Mouse (Mus musculus): Measurements from ENCODE around the gene Naa25.

Naa25 gene

DNA sequence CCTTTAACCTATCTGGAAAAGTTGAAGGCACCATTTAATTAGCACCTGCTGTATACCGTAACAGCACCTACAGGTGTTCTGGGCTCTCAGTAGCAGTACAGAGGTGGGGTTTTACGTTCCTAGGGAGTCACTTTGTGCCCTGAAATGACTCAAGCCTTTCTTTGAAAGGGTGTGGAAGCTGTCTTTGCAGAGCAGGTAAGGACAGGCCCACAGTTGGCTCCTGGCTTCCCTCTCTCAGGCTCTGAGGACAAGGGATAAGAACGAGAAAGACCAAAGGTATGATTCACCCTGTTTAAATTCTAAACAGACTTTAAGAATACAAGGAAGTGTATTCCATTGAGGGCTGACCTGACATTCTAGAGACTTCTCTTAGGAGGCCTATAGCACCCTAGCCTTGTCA lies 4.3 kb upstream of the Naa25 start:
- no peak for DNase-seq (ENCODE audit: low read depth, low spot score)

- DNase-seq (ENCODE audit: low read depth, low spot score), result no peak
Measured at GRCm38 (mm10) chr5:121395621-121396020, 2.1 kb upstream of the Naa25 start.

DNA sequence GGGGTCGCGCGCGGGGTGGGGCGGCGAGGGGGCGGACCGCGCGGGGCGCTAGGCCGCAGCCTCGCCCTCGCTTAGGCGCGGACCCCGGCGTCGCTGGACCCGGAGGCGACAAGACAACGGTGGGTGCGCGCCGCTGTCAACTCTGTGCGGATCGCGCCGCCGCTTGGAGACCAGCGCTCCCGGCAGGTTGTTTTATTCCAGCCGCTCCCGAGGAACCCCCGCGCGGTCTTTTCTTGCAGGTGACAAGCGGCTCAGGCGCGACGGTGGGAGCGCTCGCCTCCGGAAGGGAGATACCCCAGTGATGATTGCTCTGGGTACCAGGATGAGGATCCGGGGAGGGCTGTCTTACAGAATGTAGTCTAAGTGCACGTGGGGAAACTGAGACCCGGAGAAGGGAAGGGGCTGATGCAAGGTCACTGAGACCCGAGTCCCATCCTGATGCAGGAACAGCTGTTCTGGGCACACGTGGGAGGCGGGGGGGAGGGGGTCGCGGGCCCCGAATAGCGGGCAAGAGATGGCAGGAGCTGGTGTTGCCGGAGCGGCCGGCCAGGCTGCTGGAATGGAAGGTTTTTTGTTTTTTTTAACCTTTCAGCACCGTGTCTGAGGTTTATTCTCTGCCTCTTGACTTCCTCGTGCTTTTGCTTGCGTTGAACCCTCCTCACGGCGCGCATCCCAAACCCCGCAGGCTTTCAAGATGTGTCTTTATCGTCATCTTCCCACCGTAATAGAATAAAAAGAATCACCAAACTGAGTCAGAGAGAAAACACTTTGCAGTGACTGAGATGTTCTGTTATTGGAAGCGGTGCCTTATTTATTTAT lies 619 bp downstream of the Naa25 start:
- DNase-seq (ENCODE audit: low read depth, low spot score), result peak; percentile 65

DNA sequence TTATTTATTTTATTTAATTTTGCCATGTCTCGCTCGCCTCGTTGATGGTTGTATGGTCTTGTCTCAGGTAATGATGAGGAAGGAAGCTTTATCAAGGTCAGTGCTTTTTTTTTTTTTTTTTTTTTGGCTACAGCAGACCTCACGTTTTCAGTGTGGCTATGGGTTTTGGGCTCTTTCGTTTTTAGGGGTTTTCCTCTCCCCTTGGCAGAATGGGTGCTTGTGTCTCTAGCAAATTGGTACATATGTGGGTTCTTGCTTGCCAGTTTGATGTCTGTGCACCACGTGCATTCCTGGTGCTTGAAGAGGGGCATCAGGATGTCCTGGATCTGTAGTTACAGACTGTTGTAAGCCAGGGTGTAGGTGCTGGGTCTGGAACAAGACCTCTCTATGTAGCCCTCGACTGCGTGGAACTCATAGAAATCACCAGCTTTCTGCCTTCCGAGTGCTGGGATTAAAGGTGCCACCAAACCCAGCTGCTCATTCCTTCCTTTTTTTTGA lies 1.3 kb downstream of the Naa25 start:
- no peak for DNase-seq (ENCODE audit: low read depth, low spot score)

GRCm38 (mm10) chr5:121399540-121399939 lies 1.8 kb downstream of the Naa25 start:
- DNase-seq (ENCODE audit: low read depth, low spot score), result no peak

DNA sequence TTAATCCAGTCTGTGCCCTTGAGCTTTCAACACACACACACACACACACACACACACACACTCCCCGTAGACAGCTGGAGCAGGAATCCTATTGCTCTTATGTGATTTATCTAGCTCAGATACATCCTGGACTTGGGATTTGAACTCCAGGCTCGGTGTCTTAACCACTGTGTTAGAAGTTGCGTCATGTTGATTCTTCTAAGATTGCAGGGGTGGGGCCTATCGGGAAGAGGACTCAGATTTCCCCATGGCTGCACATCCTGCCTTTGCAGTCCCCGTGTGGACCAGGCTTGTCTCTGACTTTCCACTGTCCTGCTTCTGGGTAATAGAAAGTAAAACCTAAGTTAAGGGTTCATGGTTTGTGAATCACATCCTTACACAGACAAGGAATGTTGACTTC lies 2.3 kb downstream of the Naa25 start:
- DNase-seq (ENCODE audit: low read depth, low spot score), result no peak

- DNase-seq (ENCODE audit: low read depth, low spot score), result no peak
Measured at GRCm38 (mm10) chr5:121400849-121401248, 3.1 kb downstream of the Naa25 start.

DNA sequence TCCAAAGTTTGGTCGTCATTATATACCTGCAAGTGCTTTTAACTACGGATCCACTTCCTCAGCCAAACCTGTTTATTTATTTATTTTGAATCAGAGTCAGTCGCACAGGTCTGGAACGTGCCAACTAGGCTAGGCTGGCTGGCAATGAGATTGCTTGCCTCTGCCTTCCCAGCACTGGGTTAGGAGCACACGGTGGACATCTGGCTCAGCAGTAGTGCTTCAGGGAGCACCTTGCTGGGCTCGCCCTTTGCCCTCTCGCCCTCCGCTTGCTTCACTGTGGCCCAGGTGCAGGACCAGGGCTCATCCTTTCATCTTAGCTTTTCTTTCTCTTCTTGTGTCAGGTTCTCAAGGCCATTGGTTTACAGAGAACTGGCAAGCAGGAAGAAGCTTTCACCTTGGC lies 10.1 kb downstream of the Naa25 start:
- DNase-seq (ENCODE audit: low read depth, low spot score), result peak; percentile 30

DNA sequence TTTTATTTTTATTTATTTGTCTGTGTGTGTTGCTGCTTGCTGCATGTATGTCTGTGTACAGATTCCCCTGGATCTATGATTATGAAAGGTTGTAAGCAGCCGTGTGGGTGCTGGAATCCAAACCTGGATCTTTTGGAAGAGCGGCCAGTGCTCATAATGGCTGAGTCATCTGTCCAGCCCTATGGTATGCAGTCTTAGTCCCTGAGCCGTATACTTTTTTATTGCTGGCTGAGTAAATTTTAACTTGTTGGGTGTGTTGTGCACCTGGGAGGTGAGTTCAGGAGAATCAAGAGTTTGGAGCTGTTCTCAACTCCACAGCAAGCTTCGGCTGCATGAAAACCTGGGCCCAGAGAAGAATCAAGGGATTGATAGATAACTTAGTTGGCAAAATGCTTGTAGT lies 13.2 kb downstream of the Naa25 start:
- no peak for DNase-seq (ENCODE audit: low read depth, low spot score)

DNA sequence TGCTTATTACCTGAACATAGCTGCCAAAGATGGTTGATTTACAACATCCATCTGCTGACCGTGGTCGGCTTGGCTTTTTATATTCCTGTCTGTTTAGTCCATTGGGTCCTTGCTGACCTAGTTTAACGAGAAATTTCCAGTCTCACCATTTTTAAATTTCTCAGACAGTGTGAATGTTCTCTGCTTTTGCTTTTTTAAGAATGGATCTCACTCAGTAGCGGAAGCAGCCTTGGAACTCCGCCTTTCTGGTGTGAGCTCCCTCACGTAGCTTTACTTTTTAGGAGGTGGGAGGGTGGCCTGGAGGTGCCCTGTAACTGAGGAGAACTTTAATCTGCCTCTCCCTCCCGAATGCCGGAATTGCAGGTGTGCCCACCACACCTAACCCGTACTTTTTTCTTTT lies 23.0 kb downstream of the Naa25 start:
- no peak for DNase-seq (ENCODE audit: low read depth, low spot score)

GRCm38 (mm10) chr5:121422787-121423186 lies 25.1 kb downstream of the Naa25 start:
- no peak for DNase-seq (ENCODE audit: low read depth, low spot score)

- DNase-seq (ENCODE audit: low read depth, low spot score), result no peak
Measured at GRCm38 (mm10) chr5:121423297-121423696, 25.6 kb downstream of the Naa25 start.

DNA sequence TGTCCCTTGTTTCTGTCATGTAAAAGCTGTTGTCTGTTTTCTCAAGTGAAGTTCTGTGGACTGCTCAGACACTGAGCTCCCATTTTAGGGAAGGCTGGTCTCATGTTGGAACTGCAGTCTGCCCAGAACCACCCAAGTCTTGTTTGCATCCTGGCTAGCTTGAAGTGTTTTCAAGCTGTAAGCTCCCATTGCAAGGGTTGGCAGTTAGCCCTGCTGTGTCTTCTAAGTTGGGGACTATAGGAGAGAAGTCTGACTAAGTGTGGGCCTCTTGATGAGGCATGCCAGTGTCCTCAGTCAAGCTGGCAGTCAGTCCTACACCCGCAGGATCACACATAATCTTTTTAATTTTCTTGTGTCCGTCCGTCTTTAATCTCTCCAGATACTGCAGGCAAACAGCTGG lies 31.2 kb downstream of the Naa25 start:
- DNase-seq (ENCODE audit: low read depth, low spot score), result no peak

- no peak for DNase-seq (ENCODE audit: low read depth, low spot score)
Measured at GRCm38 (mm10) chr5:121438131-121438530, 40.4 kb downstream of the Naa25 start.

- peak; percentile 40 for DNase-seq (ENCODE audit: low read depth, low spot score)
Measured at GRCm38 (mm10) chr5:121438756-121439155, 41.0 kb downstream of the Naa25 start.

- DNase-seq (ENCODE audit: low read depth, low spot score), result peak; percentile 82
Measured at GRCm38 (mm10) chr5:121443548-121443947, 45.8 kb downstream of the Naa25 start.

DNA sequence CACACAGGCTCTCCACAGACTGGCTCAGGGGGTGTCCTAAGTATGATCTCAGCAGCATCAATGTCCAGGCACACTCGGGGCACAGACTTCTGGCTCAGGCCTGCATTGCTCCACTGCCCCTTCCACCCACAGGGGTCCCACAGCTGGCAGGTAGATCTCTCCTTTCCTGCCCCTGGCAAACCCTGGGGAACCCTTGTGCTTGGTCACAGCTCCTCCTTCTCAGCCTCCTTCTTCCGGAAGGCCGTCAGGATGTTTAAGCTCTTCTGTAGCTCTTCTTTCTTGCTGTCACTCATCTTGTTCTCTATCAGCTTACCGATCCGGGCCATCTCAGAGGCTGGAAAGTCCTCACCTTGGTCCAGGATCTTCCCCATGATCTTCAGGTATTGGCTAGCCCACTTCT lies 47.1 kb downstream of the Naa25 start:
- no peak for DNase-seq (ENCODE audit: low read depth, low spot score)

GRCm38 (mm10) chr5:121448450-121448849 lies 50.7 kb downstream of the Naa25 start:
- peak; percentile 82 for DNase-seq (ENCODE audit: low read depth, low spot score)

DNA sequence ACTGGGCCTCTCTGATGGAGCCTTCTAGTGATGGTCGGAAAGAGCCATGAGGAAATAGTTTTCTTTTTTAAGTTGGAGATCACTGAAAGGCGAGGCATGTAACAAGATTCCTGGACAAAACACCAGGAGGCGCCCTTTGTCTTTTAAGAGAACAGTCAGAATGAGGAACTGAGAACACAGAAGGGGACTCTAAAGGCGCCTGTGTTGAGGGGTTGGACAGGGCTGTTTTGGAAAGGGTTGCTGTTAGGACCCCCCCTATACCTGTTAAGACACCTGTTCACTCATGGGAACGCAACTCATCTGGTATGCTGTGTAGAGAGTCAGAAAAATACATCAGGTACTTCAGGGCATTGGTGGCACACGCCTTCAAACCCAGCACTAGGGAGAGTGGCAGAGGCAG lies 52.2 kb downstream of the Naa25 start:
- peak; percentile 88 for DNase-seq (ENCODE audit: low read depth, low spot score)

DNA sequence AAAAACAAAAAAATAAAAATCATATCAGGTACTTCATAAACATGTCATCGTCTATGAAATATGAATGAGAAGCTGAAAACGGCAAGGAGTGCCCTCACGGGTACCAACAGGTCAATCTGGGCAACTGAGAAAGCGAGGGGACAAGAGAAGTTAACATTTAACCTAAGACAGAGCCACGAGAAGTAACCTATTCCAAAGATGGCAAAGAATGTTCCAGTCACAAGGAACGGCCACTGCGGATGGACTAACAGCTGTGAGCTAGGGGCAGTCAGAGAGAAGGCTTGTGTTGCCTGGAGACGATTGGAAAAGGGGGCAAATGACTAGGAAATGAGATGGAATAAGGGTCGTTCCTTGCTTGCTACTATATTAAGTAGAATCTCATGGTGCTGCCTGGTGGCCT lies 52.7 kb downstream of the Naa25 start:
- DNase-seq (ENCODE audit: low read depth, low spot score), result no peak

- no peak for DNase-seq (ENCODE audit: low read depth, low spot score)
Measured at GRCm38 (mm10) chr5:121451203-121451602, 53.5 kb downstream of the Naa25 start.

DNA sequence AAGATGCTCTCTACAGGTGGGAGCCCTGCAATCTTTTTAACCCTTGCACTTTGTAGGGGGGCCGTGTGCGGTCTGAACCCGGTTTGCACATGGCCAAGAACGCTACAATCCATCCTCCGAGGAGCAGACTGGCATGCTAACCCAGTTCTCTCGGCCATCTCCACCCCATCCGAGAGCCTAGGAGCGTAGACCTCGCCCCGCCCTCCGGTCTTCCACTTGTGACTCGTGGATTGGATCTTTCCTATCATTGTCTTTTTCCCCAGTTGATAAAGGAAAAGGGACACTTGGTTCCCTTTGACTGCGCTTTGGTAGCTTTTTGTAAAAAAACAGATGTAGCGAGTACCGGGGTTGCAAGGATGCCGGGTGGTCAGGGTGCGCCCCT lies 53.9 kb downstream of the Naa25 start, which contains the start of gene Tmem116:
Gene Tmem116, plus strand, starts transcription at position 250 of the 382 bp plus-strand sequence.
- peak; percentile 76 for DNase-seq (ENCODE audit: low read depth, low spot score)

DNA sequence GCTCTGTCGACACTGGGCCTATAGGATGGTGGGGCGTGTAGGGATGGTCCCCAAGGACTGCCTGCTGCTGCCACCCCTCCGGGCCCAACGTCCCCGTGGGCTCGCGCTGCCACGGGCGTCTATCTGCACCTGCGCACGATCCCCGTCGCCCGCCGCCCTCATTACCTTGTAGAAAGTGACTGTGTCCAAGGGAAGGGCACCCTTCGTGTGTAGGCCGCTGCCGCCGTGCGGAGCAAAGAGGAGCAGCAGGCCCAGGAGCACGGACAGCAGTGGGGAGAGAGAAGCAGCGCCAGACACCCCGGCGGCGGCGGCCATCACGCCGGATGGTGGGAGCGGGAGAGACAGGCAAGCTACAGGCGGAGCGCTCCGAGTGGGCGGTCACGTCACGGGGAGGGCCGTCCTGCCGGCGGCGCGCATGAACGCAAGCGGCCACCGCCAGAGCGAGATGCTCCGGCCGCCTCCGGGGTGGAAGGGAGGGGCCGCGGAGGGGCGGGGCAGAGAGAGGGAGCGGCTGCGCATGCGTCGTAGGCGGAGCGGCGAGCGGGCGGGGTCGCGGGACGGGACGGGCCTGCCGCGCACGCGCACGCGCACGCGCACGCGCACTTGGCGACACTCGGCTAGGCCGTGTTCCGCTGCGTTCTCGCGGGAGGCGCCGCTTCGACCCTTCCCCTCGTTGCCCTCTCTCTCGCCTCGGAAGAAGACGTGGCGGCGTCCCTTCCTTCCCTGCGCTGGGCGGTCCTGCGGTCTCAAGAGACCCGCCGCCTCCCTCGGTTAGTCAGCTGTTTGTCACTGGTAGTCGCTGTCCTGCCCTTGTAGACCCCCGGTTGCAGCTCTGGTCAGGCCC lies 54.5 kb downstream of the Naa25 start, which contains the start of gene Erp29:
Gene Erp29, minus strand, starts transcription at position 481 of the 844 bp plus-strand sequence.
- DNase-seq (ENCODE audit: low read depth, low spot score), result peak; percentile 97

Measured in ZHBTc4 (cell line).